Mouse (Mus musculus) left cerebral cortex, postnatal 36 days (tissue): ENCODE measurements at regions not wholly inside any gene's neighbourhood (a gene's known extent, or its start where the extent isn't known, plus 50 kb on each side); places are given as distances from the start of the nearest gene placed in this dataset.
"Not testable (repeated sequence)": the region's sequence is repeated elsewhere in the genome, so short reads cannot be mapped to it uniquely, and the experiment has no call there.

Experiments used
- DNase-seq, 2 experiments: peaks; one replicate each; pipeline ENCODE4 v3.0.0; 2021 to 2022; ENCODE audit warnings: low spot score in 2 of 2, mixed read lengths in 1 of 2
- intact Hi-C: fragments of 180-260 bp; cut with DNase I; formaldehyde crosslinking; loops from one replicate; pipeline ENCODE4 v1.15.1; 2025

DNA sequence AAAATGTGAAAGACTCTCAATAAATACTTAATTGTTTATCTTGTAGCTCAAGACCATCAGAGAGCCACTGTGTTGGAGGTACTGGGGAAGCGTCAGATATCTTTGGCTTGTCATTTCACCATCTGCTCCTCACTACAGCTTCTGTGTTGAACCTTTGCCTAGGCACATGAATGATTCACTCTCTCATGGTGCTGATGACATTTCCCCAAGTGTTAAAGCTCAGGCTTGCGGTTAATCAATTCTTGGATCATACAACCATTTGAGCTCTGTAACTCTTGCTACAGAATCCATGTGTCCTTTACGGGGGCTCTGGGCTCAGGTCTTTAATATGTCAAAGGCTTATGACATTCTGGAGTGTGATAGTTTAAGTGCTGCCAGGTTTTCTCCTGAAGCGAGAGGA, 969.8 kb downstream of the Car8 start:
- intact Hi-C loops: no loop called here
- no peak for DNase-seq

DNA sequence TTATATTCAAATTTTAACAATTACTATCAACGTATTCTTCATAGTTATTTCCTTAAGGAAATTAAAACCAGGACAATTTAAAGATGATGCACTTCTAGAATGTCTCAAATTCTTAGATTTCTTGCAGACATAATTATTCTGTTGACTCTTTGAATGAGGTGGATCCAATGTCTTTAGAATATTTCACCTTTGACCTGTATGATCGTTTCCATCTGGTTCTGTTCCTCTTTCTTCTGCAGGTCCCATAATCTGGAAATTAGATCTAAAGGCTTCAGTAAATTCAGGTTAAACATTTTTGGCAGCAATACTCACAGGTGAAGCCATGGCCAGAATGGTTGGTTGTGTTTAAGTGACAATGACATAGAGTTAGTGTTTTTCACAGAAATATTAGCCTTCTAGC, 982.4 kb downstream of the Car8 start:
- intact Hi-C loops: no loop called here
- no peak for DNase-seq

GRCm38 (mm10) chr4:7253616-7254015, 985.2 kb downstream of the Car8 start:
- intact Hi-C loops: no loop called here

DNA sequence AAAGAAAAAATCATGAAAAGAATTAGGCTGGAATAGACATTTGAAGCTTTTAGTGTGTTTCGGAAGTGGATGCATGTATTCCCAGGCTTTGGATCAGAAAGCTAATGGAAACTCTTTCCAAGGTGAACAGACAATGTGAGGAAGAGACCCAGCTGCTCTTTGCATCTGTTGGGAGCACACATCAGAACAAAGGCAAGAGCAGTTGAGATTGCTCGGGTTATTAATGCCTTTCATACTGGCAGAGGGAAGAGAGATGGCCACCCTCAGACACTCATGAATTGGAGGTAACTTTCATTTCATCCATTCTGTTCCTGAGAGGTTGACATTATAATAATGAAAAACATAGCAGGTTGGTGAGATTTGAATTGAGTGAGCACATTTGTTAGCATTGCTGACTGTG, 987.2 kb downstream of the Car8 start:
- no peak for DNase-seq
- intact Hi-C loops: no loop called here

More at GRCm38 (mm10) chr4:7253616-7254015, 985.2 kb downstream of the Car8 start:
- no peak for DNase-seq

- intact Hi-C loops: no loop called here
- no peak for DNase-seq
Measured at GRCm38 (mm10) chr4:7247816-7248215, 991.0 kb downstream of the Car8 start.

- DNase-seq: no peak
- intact Hi-C loops: no loop called here
Measured at GRCm38 (mm10) chr4:7247244-7247643, 991.6 kb downstream of the Car8 start.

DNA sequence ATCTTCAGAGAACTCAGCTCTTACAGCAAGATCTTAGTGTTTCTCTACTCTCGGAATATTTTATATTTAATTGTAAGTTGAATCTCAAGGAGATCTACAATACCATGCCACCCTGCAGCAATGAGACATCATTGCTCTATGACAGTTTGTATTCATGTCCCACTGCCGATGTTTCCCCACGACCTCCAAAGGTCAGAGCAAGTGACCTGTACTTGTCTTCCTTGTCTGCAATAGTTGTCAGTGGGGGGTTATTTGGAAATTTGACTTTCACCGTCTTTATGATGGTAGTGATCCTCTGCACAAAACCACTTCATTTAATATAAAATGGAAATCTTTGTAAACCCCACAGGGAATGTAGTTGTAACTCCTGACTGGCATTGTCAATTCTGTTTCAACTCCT, 992.0 kb downstream of the Car8 start:
- intact Hi-C loops: no loop called here
- no peak for DNase-seq

DNA sequence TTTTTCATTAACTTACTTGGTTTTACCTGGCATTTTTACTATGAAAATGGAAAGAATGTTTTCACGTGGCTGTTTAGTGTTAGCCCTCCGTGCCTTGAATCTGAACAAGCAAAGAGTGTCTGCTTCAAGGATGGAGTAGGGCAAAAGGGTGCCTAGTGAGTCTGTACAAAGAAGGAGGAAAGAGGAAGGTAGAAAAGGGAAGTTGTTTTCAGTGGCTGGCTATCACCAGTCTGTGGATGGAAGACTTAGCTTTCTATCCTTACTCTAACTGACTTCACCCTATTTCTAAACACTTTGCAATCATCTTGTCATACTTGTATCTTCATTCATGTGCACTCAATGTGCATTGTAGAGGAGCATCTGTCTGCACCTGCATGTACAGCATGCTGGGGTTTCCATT, 993.2 kb downstream of the Car8 start:
- intact Hi-C loops: no loop called here
- no peak for DNase-seq

DNA sequence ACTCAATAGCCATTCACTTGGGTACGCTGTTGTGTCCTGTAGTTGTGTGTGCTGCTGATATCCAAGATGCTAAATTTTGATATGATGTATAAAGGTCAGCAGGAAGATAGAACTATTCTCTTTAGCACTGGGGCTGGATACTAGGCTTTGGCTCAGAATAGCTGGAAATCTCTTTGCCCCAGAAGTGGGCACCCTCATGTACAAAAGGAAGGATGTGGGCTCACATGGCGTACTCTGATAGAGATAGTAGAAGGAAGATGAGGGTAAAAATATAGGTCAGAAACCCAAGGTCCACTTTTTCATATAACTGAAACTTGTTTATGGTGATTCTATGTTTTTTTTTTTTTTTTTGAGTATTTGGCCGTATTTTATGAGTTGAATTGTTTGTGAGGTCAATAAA, 1001.0 kb downstream of the Car8 start:
- DNase-seq: no peak
- intact Hi-C loops: no loop called here

DNA sequence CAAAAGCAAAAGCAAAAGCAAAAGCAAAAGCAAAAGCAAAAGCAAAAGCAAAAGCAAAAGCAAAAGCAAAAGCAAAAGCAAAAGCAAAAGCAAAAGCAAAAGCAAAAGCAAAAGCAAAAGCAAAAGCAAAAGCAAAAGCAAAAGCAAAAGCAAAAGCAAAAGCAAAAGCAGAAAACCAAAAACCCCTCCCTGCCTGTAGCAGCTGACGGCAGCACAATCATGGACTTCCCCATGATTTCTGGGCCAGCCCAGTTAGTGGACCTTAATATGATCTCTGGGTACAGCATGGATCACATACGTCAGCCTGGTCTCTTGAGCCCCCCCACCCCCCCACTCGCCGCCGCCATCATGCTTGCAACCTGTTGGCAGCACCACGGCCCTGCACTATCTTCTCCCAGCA, 1004.3 kb downstream of the Car8 start:
- DNase-seq, intact Hi-C loops: not testable (repeated sequence)

DNA sequence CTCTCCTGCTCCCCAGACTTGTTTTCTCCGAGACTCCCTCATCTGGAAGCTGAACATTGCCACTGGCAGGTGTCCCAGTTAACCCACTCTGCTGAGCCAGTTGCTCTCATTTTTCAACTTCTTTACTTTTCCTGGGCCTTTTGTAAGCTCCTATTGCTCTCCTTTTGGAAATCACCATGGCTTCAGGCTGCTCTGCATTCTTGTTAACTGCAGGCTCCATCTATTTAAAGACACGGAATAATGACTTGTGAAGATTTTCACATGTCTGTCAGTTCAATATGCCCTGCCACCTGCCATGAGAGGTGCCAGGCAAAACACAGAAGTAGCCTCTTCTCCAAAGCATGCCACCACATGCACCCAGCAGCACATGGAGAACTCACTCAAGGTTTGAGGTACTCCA, 1009.9 kb downstream of the Car8 start:
- intact Hi-C loops: no loop called here
- DNase-seq: no peak

DNA sequence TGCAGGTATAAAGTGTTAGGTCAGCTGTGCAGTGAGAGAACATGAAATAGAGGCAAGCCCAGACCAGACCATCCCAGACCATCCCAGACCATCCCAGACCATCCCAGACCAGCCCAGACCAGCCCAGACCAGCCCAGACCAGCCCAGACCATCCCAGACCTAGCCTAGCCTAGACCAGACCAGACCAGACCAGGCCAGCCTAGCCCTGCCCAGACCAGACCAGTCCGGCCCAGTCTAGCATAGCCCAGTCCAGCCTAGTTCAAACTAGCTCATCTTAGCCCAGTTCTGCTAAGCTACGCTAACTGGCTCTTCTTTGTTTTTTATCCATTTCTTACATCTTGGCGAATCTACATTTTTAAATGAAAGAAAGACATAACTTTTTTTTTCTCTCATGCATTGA, 1015.9 kb downstream of the Car8 start:
- intact Hi-C loops: no loop called here
- no peak for DNase-seq

GRCm38 (mm10) chr4:7220426-7220825, 1018.4 kb downstream of the Car8 start:
- no peak for DNase-seq
- intact Hi-C loops: no loop called here

GRCm38 (mm10) chr4:7215048-7216030, 1023.5 kb downstream of the Car8 start:
- DNase-seq: no peak
- intact Hi-C loops: no loop called here

DNA sequence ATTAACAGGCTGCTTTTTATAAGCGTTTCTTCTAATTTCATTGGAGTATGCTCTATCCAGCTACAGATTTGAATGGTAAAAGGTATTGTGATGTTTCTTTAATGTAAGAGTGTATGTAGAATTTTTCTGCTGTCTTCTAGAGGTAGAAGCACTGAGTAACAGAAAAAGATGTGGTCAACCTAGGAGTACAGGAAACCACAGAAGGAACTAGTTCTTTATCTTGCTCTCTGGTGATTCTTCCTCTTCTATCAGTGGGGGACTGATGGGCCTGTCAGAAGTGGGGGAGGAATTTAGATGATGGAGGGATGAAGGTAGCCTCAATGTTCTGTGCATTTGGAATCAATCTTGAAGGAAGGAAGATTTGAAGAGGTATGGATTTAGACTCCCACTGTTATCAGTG, 1031.9 kb downstream of the Car8 start:
- no peak for DNase-seq
- intact Hi-C loops: no loop called here

GRCm38 (mm10) chr4:7201816-7202215, 1037.0 kb downstream of the Car8 start:
- DNase-seq: no peak
- intact Hi-C loops: no loop called here

DNA sequence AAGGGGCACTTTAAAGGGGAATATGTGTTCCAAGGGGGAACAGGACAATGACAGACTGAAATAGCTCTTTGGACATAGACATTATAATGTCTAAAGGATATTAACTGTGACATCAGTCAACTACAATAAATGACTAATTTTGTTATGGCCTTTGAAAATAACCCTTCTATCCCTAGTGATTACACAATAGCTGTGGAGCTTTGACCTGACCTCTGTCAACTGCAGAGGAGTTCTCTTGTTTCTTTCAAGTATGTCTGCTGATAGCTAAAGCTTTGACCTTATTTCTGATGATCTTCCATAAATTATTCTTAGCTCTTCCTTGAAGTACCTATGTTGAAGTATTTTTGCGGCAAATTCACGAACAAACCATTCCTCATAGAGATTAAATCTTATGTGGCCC, 1038.9 kb downstream of the Car8 start:
- no peak for DNase-seq
- intact Hi-C loops: no loop called here

DNA sequence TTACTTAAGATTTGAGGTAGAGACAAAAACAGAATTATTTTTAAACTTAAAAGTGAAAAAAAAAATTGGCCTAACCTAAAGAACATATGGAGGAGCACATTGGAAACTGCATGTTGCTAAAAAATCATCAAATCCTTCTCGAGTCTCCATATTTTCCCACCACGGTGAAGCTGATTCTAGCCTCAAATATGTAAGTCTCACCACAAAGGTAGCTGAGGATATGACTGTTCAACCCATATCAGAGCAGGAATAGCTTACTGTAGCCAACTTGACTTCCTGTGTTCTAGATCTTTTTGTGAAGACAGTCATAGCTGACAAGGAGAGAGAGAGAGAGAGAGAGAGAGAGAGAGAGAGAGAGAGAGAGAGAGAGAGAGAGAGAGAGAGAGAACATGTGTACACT, 1039.8 kb downstream of the Car8 start:
- intact Hi-C loops: no loop called here
- DNase-seq: no peak

DNA sequence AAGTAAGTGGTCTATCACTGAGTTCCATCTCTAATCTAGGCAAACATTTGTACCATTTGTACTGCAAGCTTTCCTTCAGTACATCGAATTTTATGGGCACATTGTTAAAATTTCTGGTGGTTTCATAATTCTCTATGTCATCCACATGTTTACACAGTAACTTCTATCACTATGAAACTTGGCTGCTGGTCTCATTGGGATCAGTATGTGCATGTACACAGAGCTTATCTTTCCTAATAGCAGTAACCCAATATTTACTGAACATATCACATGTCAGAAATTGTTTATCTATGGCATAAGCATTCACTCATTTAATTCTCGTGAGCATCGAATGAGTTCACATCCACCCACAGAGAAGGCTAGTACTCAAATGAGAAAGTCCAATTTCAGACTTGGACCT, 1042.3 kb downstream of the Car8 start:
- no peak for DNase-seq
- intact Hi-C loops: no loop called here

DNA sequence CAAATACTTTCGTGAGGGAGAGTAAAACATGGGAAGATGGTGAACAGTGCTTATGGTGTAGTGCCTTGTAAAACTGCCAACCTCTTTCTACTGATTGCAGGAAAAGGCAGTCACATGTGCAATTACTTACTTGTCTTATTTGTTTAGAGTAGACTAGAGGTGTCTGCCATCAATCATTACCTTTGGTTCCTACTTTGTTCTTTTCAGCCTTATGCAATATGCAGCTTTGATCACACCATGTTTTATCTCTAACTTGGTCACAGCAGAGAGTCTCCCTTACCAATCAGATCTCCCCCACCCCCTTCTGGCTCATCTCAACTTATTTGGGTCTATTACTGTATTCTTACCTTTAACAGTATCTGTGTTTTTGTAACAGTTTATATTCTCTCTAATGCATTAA, 1043.2 kb downstream of the Car8 start:
- no peak for DNase-seq
- intact Hi-C loops: no loop called here

DNA sequence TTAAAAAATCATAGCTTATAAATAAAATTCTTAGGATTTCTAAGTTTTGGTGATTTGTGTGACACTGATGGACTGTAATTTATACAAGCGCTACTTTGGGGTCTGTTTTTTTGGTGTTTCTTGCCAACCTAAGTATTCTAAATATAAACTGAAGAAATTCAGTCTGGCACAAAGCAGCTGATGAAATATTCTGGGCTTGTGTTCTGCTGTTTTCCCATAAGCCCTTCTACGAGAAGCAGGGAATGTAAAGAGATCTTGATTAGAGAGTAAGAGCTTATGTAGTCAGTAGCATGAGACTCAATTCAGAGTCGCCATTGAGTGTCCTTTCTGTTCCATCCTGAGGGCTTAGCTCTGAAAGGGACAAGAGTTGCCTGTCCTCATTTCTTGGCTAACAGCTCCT, 1046.9 kb downstream of the Car8 start:
- intact Hi-C loops: no loop called here

GRCm38 (mm10) chr4:7191228-7191627, 1047.6 kb downstream of the Car8 start:
- no peak for DNase-seq
- intact Hi-C loops: no loop called here

More for the DNA sequence above, 1046.9 kb downstream of the Car8 start:
- DNase-seq: no peak
